Mouse (Mus musculus) forebrain, embryonic 12.5 days (tissue): ENCODE measurements around the gene Ing1. TPM values are rescaled to one million over a fixed set of nuclear protein-coding genes. Genes with fewer than 3 reads are reported as not detected.

Source experiments
- ATAC-seq: fragments of 200-750 bp; cut with Nextera tagmentation; 2 replicates; pipeline ENCODE4 v1.8.0; 2017; ENCODE audit warnings: moderate TSS enrichment; ENCODE audit not compliant: low FRiP score
- H3K27ac ChIP-seq: fragments of 300-500 bp; sonication (generic); 2 replicates; pipeline ENCODE4 v1.5.1; 2016; ENCODE audit warnings: mild to moderate bottlenecking
- H3K27me3 ChIP-seq: fragments of 300-500 bp; sonication (generic); 2 replicates; pipeline ENCODE4 v1.6.1; 2016; ENCODE audit warnings: mild to moderate bottlenecking
- H3K36me3 ChIP-seq: fragments of 300-500 bp; sonication (generic); replicated peaks from 2 replicates; pipeline ENCODE4 v1.6.1; 2016; ENCODE audit warnings: mild to moderate bottlenecking
- H3K4me1 ChIP-seq: fragments of 300-500 bp; sonication (generic); 2 replicates; pipeline ENCODE4 v1.6.1; 2016
- H3K4me2 ChIP-seq: fragments of 300-500 bp; sonication (generic); 2 replicates; pipeline ENCODE4 v1.6.1; 2016; ENCODE audit warnings: mild to moderate bottlenecking, moderate library complexity
- H3K4me3 ChIP-seq: fragments of 300-500 bp; sonication (generic); replicated peaks from 2 replicates; pipeline ENCODE4 v1.5.1; 2016; ENCODE audit warnings: mild to moderate bottlenecking
- H3K9ac ChIP-seq: fragments of 300-500 bp; sonication (generic); 2 replicates; pipeline ENCODE4 v1.6.1; 2016; ENCODE audit warnings: mild to moderate bottlenecking
- H3K9me3 ChIP-seq: fragments of 300-500 bp; sonication (generic); 2 replicates; pipeline ENCODE4 v1.6.1; 2016
- WGBS: fragments of 180-500 bp; shearing (Covaris S2); methylation state at CpG from one replicate; pipeline ENCODE4 v1.1.7; 2016; 5-methylcytosine and 5-hydroxymethylcytosine counted together
- polyA plus RNA-seq: library from polyadenylated mRNA; unstranded; fragments of >200 nt; fragmentation: Nextera tagmentation; extraction: Ambion mirVana; gene quantifications from 2 replicates; pipeline ENCODE4 v1.2.1, GENCODE M21; 2016

Gene Ing1
- polyA plus RNA-seq, 1 experiment from 2014 or later: 47.2 TPM

- Histone ChIP-seq H3K9me3 (peaks cover 5% of the 10 kb centered on the region; the same call in 1 of the 2 replicates), H3K27ac (no peak overlapping the region), H3K4me1 (no peaks in the 10 kb centered on the region), H3K4me3 (no peak overlapping the region), H3K4me2 (no peak overlapping the region), H3K36me3 (peaks cover 73% of the 10 kb centered on the region), H3K9ac (no peak overlapping the region), H3K27me3 (no peaks in the 10 kb centered on the region)
- ATAC-seq: no peak
- 97% methylated on average over 9 of the region's 9 CpGs for WGBS
Observed at GRCm38 (mm10) chr8:11608848-11609247, 53.5 kb downstream of the Ing1 start.

Other genes starting within 250 kb of the Ing1 start
- 50.0 and 51.3 TPM in 2 replicates for gene Col4a2, start 242.8 kb upstream of the Ing1 start, polyA plus RNA-seq
- 100 and 102 TPM in 2 replicates for gene Col4a1, start 242.7 kb upstream of the Ing1 start, polyA plus RNA-seq
- 0.36 and 0.74 TPM in 2 replicates for gene Rab20, start 76.9 kb upstream of the Ing1 start, polyA plus RNA-seq
- 119 and 127 TPM in 2 replicates for gene Naxd, start 58.1 kb upstream of the Ing1 start, polyA plus RNA-seq
- gene Cars2, start 4.8 kb upstream of the Ing1 start, polyA plus RNA-seq: 19.9 and 21.4 TPM in 2 replicates
- 137 and 145 TPM in 2 replicates for gene Ankrd10, start 80.2 kb downstream of the Ing1 start, polyA plus RNA-seq
- not detected in 2 replicates for gene 1700016D06Rik, start 145.5 kb downstream of the Ing1 start, polyA plus RNA-seq
- 78.8 and 82.1 TPM in 2 replicates for gene Arhgef7, start 172.2 kb downstream of the Ing1 start, polyA plus RNA-seq